Mouse (Mus musculus) naive thymus-derived CD4-positive, alpha-beta T cell, adult 2 months (primary cell): ENCODE data around the gene Mdk.

Experiments
- DNase-seq: peaks from one replicate; pipeline ENCODE4 v3.0.0-alpha.2; 2011; ENCODE audit warnings: low read depth

Mdk gene

GRCm38 (mm10) chr2:91932160-91932711 lies at the start of gene Mdk:
TSS of gene Mdk (minus strand) at chr2:91932297.
- DNase-seq = no peak

GRCm38 (mm10) chr2:91980830-91981229 lies 48.7 kb upstream of the Mdk start:
- no peak for DNase-seq

GRCm38 (mm10) chr2:91980245-91980644 lies 48.1 kb upstream of the Mdk start:
- no peak for DNase-seq

GRCm38 (mm10) chr2:91978547-91978946 lies 46.5 kb upstream of the Mdk start:
- no peak for DNase-seq

- DNase-seq = peak; percentile 43
Measured at GRCm38 (mm10) chr2:91977960-91978359, 45.9 kb upstream of the Mdk start.

- peak; percentile 82 for DNase-seq
Measured at GRCm38 (mm10) chr2:91975581-91976541, 43.8 kb upstream of the Mdk start, which contains the start of gene Dgkz. TSS of gene Dgkz (minus strand) at chr2:91975864.

GRCm38 (mm10) chr2:91973416-91974135 lies 41.5 kb upstream of the Mdk start:
- DNase-seq = no peak

GRCm38 (mm10) chr2:91972121-91972566 lies 40.0 kb upstream of the Mdk start:
- peak; percentile 74 for DNase-seq

- no peak for DNase-seq
Measured at GRCm38 (mm10) chr2:91971231-91972097, 39.4 kb upstream of the Mdk start.

GRCm38 (mm10) chr2:91967962-91968361 lies 35.9 kb upstream of the Mdk start:
- DNase-seq = no peak

- DNase-seq = no peak
Measured at GRCm38 (mm10) chr2:91966367-91966766, 34.3 kb upstream of the Mdk start.

GRCm38 (mm10) chr2:91965417-91965816 lies 33.3 kb upstream of the Mdk start:
- no peak for DNase-seq

GRCm38 (mm10) chr2:91964610-91965204 lies 32.6 kb upstream of the Mdk start:
- no peak for DNase-seq

GRCm38 (mm10) chr2:91963443-91963932 lies 31.4 kb upstream of the Mdk start:
- DNase-seq = peak; percentile 96

GRCm38 (mm10) chr2:91962864-91963401 lies 30.8 kb upstream of the Mdk start:
- no peak for DNase-seq

- DNase-seq = peak; percentile 80
Measured at GRCm38 (mm10) chr2:91961901-91962761, 30.0 kb upstream of the Mdk start.

- no peak for DNase-seq
Measured at GRCm38 (mm10) chr2:91960459-91960858, 28.4 kb upstream of the Mdk start.

- DNase-seq = no peak
Measured at GRCm38 (mm10) chr2:91959544-91960410, 27.7 kb upstream of the Mdk start.
